Mouse (Mus musculus): ENCODE data around the gene Catsperd. TPM values are rescaled to one million over a fixed set of nuclear protein-coding genes. Genes with fewer than 3 reads are reported as not detected.
"Not testable (repeated sequence)": the region's sequence is repeated elsewhere in the genome, so short reads cannot be mapped to it uniquely, and the experiment has no call there.

Gene Catsperd
- polyA plus RNA-seq, 1 experiment: 0.97 TPM

DNA sequence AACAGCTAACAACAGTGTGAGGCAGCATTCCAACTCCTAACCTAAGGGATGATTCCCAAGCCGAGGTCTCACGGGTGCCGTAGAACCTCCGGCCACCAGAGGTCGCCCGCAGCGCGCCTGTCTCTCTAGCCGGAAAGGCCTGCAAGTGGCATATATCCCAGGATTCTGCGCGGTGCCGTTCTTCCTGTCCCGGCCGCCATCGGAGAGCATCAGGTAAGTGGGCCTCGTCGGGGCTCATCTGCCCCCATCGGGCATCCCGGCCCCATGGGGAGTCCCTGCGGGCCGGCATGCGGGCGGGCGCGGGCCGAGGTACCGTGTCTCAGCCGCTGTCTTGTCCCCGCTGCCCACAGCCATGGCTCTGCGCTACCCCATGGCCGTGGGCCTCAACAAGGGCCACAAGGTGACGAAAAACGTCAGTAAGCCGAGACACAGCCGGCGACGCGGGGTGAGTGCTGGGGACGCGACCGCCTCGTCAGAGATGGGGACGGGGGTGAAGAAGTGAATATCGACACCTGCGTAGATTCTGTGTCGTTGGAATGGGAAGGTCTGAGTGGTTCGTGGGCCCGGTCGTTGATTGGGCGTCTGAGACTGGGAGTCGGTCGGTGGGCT, 14.6 kb upstream of the Catsperd start, which contains the start of gene Rpl36:
TSS of gene Rpl36 (plus strand) at position 181 of the 609 bp plus-strand sequence.
- peaks cover 15% of the 10 kb centered on the region; the same call in 1 of the 2 replicates for H3K4me1 ChIP-seq (ENCODE audit: control insufficient read depth, insufficient read depth, low read length)
- peak; percentile 98 for DNase-seq
- WGBS: under 1% methylated on average over 52 of the region's 52 CpGs

DNA sequence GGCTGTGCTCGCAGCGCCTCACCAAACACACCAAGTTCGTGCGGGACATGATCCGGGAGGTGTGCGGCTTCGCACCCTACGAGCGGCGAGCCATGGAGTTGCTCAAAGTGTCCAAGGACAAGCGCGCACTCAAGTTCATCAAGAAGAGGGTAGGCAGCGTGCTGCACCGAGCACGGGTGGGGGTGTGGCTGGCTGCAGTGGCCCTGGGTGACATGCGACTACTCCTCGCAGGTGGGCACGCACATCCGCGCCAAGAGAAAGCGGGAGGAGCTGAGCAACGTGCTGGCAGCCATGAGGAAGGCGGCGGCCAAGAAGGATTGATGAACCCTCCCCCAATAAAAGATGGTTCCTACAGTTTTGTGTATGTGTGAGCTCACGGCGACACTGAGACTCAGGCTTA, 14.1 kb upstream of the Catsperd start:
- DNase-seq; H3K36me3 ChIP-seq (ENCODE audit: control insufficient read depth, insufficient read depth, low read length); H3K27me3 ChIP-seq (replicated peaks; ENCODE audit: control insufficient read depth, insufficient read depth, low read length): not testable (repeated sequence)
- WGBS: under 1% methylated on average over 26 of the region's 26 CpGs
- Histone ChIP-seq H3K4me1 (ENCODE audit: control insufficient read depth, insufficient read depth, low read length) (peaks cover 11% of the 10 kb centered on the region; the same call in 1 of the 2 replicates), H3K4me3 (ENCODE audit: insufficient read depth, low read depth, low read length) (peak overlapping the region; percentile 61), H3K27ac (ENCODE audit: insufficient read depth, low read depth, low read length) (peak overlapping the region; percentile 86; the same call in 1 of the 2 replicates)

More for the DNA sequence above, 14.6 kb upstream of the Catsperd start, which contains the start of gene Rpl36:
- Histone ChIP-seq H3K27me3 (replicated peaks; ENCODE audit: control insufficient read depth, insufficient read depth, low read length) (no peaks in the 10 kb centered on the region), H3K27ac (ENCODE audit: insufficient read depth, low read depth, low read length) (peak within 1 kb of the TSS; percentile 86), H3K4me3 (ENCODE audit: insufficient read depth, low read depth, low read length) (peak within 1 kb of the TSS; percentile 61), H3K36me3 (ENCODE audit: control insufficient read depth, insufficient read depth, low read length) (no peaks in the 10 kb centered on the region)
- peak; percentile 80 for TF ChIP-seq POLR2A (IDR thresholded peaks at IDR 0.05; ENCODE audit: low read depth, low read length)
- TF ChIP-seq CTCF (conservative IDR thresholded peaks at IDR 0.05; ENCODE audit: insufficient read depth, insufficient read length, low read depth, low read length): peak; percentile 87

GRCm38 (mm10) chr17:56614391-56615135, 13.4 kb upstream of the Catsperd start:
- H3K27me3 ChIP-seq (replicated peaks; ENCODE audit: control insufficient read depth, insufficient read depth, low read length): no peaks in the 10 kb centered on the region
- peak overlapping the region; percentile 61 for H3K4me3 ChIP-seq (ENCODE audit: insufficient read depth, low read depth, low read length)
- H3K36me3 ChIP-seq (ENCODE audit: control insufficient read depth, insufficient read depth, low read length): no peaks in the 10 kb centered on the region
- TF ChIP-seq POLR2A (IDR thresholded peaks at IDR 0.05; ENCODE audit: low read depth, low read length): no peak
- TF ChIP-seq CTCF (conservative IDR thresholded peaks at IDR 0.05; ENCODE audit: insufficient read depth, insufficient read length, low read depth, low read length): 0 out of 2 replicates have a peak, but pooled peaks have one; percentile 7
- H3K27ac ChIP-seq (ENCODE audit: insufficient read depth, low read depth, low read length): no peak overlapping the region
- 18% methylated on average over 14 of the region's 14 CpGs for WGBS
- DNase-seq: no peak
- peaks cover 11% of the 10 kb centered on the region; the same call in 1 of the 2 replicates for H3K4me1 ChIP-seq (ENCODE audit: control insufficient read depth, insufficient read depth, low read length)

- TF ChIP-seq CTCF (conservative IDR thresholded peaks at IDR 0.05; ENCODE audit: insufficient read depth, insufficient read length, low read depth, low read length): no peak
- no peak for TF ChIP-seq POLR2A (IDR thresholded peaks at IDR 0.05; ENCODE audit: low read depth, low read length)
- Histone ChIP-seq H3K4me3 (ENCODE audit: insufficient read depth, low read depth, low read length) (no peak overlapping the region), H3K27ac (ENCODE audit: insufficient read depth, low read depth, low read length) (no peak overlapping the region), H3K4me1 (ENCODE audit: control insufficient read depth, insufficient read depth, low read length) (peaks cover 11% of the 10 kb centered on the region; the same call in 1 of the 2 replicates), H3K36me3 (ENCODE audit: control insufficient read depth, insufficient read depth, low read length) (no peaks in the 10 kb centered on the region), H3K27me3 (replicated peaks; ENCODE audit: control insufficient read depth, insufficient read depth, low read length) (no peaks in the 10 kb centered on the region)
- 74% methylated on average over 11 of the region's 11 CpGs for WGBS
- no peak for DNase-seq
Measured at GRCm38 (mm10) chr17:56615136-56615784, 12.7 kb upstream of the Catsperd start.

- WGBS: 77% methylated on average over 4 of the region's 4 CpGs
- Histone ChIP-seq H3K27ac (ENCODE audit: insufficient read depth, low read depth, low read length) (no peak overlapping the region), H3K27me3 (replicated peaks; ENCODE audit: control insufficient read depth, insufficient read depth, low read length) (no peaks in the 10 kb centered on the region), H3K4me1 (ENCODE audit: control insufficient read depth, insufficient read depth, low read length) (peaks cover 11% of the 10 kb centered on the region; the same call in 1 of the 2 replicates), H3K36me3 (ENCODE audit: control insufficient read depth, insufficient read depth, low read length) (no peaks in the 10 kb centered on the region), H3K4me3 (ENCODE audit: insufficient read depth, low read depth, low read length) (no peak overlapping the region)
- TF ChIP-seq POLR2A (IDR thresholded peaks at IDR 0.05; ENCODE audit: low read depth, low read length) (no peak), CTCF (conservative IDR thresholded peaks at IDR 0.05; ENCODE audit: insufficient read depth, insufficient read length, low read depth, low read length) (no peak)
- no peak for DNase-seq
Measured at GRCm38 (mm10) chr17:56615792-56616191, 12.2 kb upstream of the Catsperd start.

DNA sequence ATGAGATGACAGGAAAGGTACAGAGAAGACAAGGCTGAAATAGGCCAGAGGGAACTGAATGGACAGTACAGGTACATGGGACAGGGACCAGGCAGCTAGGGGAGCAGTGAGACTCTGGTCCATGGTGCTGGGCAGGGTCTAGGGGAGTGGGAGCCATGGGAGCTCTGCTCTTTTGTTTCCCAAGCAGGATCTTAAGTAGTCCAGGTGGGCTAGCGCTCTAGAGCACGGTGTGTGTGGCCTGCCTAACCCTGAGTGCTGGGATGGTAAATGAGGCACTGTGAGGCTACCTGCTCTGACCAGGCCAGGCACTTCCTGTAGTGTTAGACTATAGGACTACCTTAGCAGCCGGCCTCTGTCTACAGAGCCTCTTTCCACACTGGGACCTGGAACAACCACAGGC, 11.2 kb upstream of the Catsperd start:
- 73% methylated on average over 3 of the region's 3 CpGs for WGBS
- no peaks in the 10 kb centered on the region for H3K36me3 ChIP-seq (ENCODE audit: control insufficient read depth, insufficient read depth, low read length)

GRCm38 (mm10) chr17:56617628-56618027, 10.3 kb upstream of the Catsperd start:
- Histone ChIP-seq H3K36me3 (ENCODE audit: control insufficient read depth, insufficient read depth, low read length) (no peaks in the 10 kb centered on the region), H3K4me1 (ENCODE audit: control insufficient read depth, insufficient read depth, low read length) (peaks cover 5% of the 10 kb centered on the region; the same call in 1 of the 2 replicates), H3K27me3 (replicated peaks; ENCODE audit: control insufficient read depth, insufficient read depth, low read length) (no peaks in the 10 kb centered on the region), H3K27ac (ENCODE audit: insufficient read depth, low read depth, low read length) (no peak overlapping the region), H3K4me3 (ENCODE audit: insufficient read depth, low read depth, low read length) (no peak overlapping the region)
- TF ChIP-seq CTCF (conservative IDR thresholded peaks at IDR 0.05; ENCODE audit: insufficient read depth, insufficient read length, low read depth, low read length) (no peak), POLR2A (IDR thresholded peaks at IDR 0.05; ENCODE audit: low read depth, low read length) (no peak)
- no peak for DNase-seq
- 51% methylated on average over 8 of the region's 8 CpGs for WGBS

More for the DNA sequence above, 11.2 kb upstream of the Catsperd start:
- no peaks in the 10 kb centered on the region for H3K27me3 ChIP-seq (replicated peaks; ENCODE audit: control insufficient read depth, insufficient read depth, low read length)
- no peak for TF ChIP-seq CTCF (conservative IDR thresholded peaks at IDR 0.05; ENCODE audit: insufficient read depth, insufficient read length, low read depth, low read length)
- no peak for TF ChIP-seq POLR2A (IDR thresholded peaks at IDR 0.05; ENCODE audit: low read depth, low read length)
- H3K4me3 ChIP-seq (ENCODE audit: insufficient read depth, low read depth, low read length): no peak overlapping the region
- peaks cover 11% of the 10 kb centered on the region; the same call in 1 of the 2 replicates for H3K4me1 ChIP-seq (ENCODE audit: control insufficient read depth, insufficient read depth, low read length)
- H3K27ac ChIP-seq (ENCODE audit: insufficient read depth, low read depth, low read length): no peak overlapping the region
- no peak for DNase-seq

All from kidney, adult 2 months (tissue).